Mouse (Mus musculus): ENCODE results near the gene Opcml.

Opcml gene

GRCm38 (mm10) chr9:28238450-28238849 lies 447.9 kb downstream of the Opcml start:
- no peak for DNase-seq (ENCODE audit: low read depth, low spot score)

- DNase-seq (ENCODE audit: low read depth, low spot score), result peak; percentile 41
Observed at GRCm38 (mm10) chr9:28247742-28248503, 457.3 kb downstream of the Opcml start.

GRCm38 (mm10) chr9:28251341-28251740 lies 460.8 kb downstream of the Opcml start:
- DNase-seq (ENCODE audit: low read depth, low spot score), result no peak

DNA sequence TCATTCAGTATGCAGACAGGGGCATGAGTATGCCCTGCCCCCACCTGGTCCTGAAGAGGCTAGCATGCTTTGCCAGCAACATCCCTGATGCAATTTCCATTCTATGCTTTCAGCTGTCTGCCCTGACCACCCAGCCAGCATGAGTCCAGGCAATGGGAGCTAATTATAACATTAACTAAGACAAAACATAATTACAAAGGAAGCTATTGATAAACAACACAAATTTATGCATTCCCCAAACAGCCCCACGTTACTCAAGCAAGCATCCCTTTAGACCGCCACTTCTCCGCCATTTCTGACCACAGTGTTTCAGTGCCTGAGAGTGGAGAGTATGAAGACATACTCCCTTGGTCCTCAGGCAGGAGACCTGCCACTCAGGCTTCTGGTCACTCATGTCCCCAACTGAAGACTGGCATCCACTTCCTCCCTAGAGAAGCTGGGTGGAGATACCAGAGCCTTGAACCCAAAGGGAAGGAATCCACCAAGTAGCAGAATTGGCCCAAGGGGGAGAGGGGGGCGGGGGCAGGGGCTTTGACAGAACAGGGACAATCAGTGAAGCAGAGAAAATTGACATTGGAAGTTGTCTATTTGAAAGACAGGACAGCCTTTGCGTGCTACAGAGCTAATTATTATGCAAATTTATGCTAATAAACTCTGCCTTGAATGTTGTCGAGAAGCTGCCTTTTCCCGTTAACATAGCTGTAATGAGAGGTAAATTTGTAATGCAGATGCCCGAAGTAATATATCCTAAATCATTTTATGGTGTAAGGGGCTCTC lies 464.7 kb downstream of the Opcml start:
- DNase-seq (ENCODE audit: low read depth, low spot score), result peak; percentile 20

- no peak for DNase-seq (ENCODE audit: low read depth, low spot score)
Observed at GRCm38 (mm10) chr9:28255905-28256268, 465.3 kb downstream of the Opcml start.

DNA sequence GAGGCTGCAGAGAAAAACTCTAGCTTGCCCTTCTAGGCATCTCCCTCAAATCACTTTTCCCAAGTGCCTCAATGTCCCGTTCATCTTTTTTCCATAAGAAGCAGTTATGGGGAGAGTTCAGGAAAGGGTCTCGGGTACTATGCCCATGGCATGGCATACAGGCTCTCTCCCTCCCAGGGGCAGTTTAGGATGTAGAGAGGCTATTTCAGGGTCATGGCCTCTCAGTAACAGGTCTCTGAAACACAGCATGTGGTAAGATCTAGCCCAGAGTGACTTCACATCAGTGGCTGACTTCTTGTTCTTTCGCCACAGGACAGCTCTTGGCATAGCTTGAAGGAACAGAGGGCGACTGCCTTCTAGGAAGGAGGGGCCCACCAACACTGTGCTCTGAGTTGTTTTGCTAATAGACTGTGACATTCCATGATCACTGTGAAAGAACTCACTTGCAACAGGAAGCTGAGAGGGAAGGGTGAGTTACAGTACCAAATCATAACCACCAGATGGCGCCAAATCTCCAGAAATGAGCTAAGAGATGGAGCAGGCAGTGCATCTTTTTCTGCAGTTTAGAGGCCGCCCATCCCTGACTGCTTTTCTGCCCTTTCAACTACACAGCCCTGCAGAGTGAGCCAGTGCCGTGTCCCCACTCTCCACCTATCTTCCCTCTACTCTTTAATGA lies 470.6 kb downstream of the Opcml start:
- peak; percentile 93 for DNase-seq (ENCODE audit: low read depth, low spot score)

- no peak for DNase-seq (ENCODE audit: low read depth, low spot score)
Observed at GRCm38 (mm10) chr9:28262021-28262420, 471.4 kb downstream of the Opcml start.

- DNase-seq (ENCODE audit: low read depth, low spot score), result no peak
Observed at GRCm38 (mm10) chr9:28262896-28263295, 472.3 kb downstream of the Opcml start.

DNA sequence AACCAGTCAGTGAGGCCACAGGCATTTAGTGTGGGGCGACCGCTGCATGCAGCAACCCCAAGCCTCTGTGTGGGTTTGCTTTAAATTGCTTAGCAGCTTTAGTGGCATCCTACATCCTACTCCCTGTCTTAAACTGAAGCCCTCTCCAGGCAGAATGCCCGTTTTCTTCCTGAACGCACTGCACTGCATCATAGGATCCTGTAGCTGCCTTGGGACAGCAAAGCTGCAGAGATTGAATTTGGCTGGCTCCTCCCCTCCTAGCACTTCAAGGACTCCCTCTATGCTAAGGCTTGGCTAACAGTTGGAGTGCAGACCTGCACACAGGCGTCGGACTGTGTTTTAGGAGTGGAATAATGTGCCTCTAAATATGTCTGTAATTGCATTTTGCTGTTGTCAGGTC lies 474.2 kb downstream of the Opcml start:
- no peak for DNase-seq (ENCODE audit: low read depth, low spot score)

- no peak for DNase-seq (ENCODE audit: low read depth, low spot score)
Observed at GRCm38 (mm10) chr9:28273816-28274215, 483.2 kb downstream of the Opcml start.

DNA sequence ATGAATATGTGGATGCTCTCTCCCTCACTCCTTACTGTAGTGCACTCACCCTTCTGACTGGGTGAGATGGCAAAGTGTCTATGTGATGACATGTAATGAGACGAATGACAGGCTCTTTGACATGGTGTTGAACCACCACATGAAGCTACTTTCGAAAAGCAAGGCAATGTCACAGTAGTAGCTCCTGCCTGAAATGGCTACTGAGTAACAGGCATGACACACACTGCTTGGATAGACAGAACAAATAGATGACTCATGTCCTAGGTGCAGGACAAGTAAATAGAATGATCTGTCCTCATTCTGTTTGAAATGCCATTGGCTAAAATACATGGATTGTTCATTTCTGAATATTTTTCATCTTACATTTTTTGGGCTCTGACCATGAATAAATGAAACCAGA lies 488.0 kb downstream of the Opcml start:
- DNase-seq (ENCODE audit: low read depth, low spot score), result no peak

DNA sequence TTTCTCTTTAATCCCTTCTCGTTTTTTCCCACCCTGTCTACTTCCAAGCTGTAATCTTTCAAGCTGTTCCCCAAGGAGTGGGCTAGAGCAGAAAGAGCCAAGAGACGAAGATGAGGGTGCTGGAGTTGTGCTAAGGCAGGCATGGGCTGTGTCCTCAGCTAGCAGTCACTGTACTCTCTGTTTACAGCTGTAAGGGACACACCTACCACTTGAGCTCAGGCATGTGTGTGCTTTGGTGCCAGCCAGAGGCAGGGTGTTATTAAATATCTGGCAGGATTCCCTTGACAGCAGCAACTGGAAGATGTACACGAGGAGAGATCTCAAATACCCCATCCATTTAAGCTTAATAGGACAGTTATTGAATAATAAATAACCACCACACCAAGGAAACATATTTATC lies 490.4 kb downstream of the Opcml start:
- DNase-seq (ENCODE audit: low read depth, low spot score), result no peak

DNA sequence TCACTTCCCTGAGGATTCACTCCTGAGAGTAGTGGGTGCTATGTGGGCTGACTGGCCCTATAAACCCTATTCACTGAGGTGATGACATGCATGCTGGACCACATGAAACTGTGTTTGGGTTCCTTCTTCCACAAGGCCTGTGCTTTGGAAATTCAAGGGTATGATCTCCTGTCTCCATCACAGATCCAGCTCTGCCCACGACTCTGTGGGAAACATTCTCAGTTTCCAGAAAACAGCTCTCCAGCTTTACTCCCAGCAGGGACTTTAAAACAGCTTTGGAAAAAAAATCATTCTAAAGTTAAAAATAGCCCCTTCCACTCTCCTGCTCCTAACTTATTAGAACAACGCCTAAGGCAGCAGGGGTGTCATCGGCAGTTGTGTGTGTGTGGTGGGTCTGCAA lies 491.0 kb downstream of the Opcml start:
- no peak for DNase-seq (ENCODE audit: low read depth, low spot score)

DNA sequence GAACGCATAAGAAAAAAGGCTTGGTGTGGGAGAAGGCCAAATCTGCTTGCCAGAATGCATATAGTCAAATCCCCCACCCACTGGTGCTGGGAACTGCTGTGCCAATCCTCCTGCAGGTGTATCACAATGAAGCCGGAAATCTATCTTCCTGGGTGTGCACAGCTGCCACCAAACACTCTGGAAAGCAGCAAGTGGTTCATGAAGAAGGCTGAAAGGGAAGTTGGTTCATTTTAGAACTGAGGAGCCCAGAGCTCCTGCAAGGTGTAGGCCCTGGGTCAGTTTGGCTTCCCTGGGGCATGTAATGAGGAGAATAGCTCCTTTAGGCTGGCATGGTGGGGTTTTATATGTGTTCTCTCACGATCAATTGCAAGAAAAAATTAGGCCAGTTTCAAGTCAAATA lies 494.4 kb downstream of the Opcml start:
- DNase-seq (ENCODE audit: low read depth, low spot score), result no peak

- no peak for DNase-seq (ENCODE audit: low read depth, low spot score)
Observed at GRCm38 (mm10) chr9:28286384-28286783, 495.8 kb downstream of the Opcml start.

GRCm38 (mm10) chr9:28287485-28287884 lies 496.9 kb downstream of the Opcml start:
- no peak for DNase-seq (ENCODE audit: low read depth, low spot score)

GRCm38 (mm10) chr9:28289696-28290330 lies 499.2 kb downstream of the Opcml start:
- DNase-seq (ENCODE audit: low read depth, low spot score), result peak; percentile 9

- no peak for DNase-seq (ENCODE audit: low read depth, low spot score)
Observed at GRCm38 (mm10) chr9:28303659-28304058, 513.1 kb downstream of the Opcml start.

DNA sequence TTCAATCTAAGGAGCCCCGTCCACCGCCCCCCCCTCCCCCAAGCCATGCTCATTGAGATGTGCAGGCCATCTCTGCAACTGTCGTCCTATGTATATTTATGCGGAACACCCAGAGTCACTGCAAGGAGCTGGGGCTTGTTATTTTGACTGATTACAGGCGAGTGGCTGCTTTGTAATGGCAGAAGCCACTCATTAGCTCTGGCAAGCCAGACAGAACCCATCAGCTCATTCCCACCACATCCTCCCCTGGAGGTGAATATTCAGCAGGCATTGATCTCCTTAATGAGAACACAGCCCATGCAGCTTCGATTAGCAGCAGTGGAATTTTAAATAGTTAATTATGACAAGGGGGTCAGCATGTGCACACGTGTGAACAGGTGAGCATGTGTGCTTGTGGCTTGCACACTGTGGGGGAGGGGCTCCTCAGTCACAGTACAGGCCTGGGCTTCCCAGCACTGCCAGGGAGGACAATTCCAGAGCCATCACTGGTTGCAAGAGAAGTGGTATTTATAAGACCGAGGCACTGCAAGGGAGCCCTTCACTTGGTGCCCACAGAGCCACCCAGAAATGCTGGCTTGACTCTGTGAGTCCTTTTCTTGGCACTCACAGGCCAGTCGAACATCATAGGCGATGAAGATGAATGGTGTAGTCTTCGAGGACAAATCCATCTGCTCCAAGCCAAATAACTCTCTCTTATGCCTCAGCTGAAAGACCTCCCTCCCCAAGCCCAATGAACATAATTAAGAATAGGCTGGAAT lies 516.0 kb downstream of the Opcml start:
- DNase-seq (ENCODE audit: low read depth, low spot score), result no peak

DNA sequence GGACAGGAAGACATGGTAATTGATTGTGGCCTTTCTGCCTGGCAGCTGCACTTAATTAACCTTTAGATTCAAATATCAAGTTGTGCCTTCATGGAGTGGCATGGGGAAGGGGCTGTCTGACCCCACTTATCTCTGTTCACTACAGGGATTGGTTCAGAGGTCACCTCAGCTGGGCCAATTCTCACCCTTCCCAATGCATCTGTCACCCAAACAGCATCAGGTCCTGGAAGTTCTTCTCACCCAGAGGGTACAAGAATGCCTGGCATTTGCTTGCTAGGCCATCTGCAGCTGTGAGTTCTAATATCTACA lies 516.5 kb downstream of the Opcml start:
- no peak for DNase-seq (ENCODE audit: low read depth, low spot score)

DNA sequence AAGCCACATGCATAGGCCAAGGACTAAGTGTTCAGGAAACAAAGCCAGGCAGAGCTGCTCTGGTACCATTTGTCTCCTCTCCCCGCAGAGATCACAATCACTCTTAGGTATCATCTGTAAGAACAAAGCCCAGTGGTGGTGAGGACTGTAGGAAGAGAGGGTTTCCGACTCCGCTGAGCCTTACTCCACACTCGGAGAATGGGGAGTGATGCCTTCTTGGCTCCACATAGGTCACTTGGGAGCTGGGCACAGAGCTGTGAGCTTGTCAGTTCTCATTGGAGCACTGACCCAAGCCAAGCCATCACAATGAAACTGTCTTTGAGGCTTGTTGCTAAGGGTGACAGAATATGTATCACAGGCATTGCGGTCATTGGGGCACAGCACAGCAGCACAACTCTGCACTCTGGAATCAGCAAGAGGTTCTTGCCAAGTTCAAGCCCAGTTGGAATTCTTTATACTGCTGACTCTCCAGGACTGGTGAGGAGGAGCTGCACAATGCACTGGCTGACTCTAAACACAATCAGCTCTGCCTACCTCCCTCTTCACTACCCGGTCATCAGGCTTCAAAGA lies 517.0 kb downstream of the Opcml start:
- DNase-seq (ENCODE audit: low read depth, low spot score), result no peak

Data from ZHBTc4 (cell line).